Mouse (Mus musculus): ENCODE data around the gene Prr19.

GRCm38 (mm10) chr7:25277405-25277804, 23.8 kb upstream of the Prr19 start:
- TF ChIP-seq CTCF (IDR thresholded peaks at IDR 0.05; ENCODE audit: borderline replicate concordance, control insufficient read depth, extremely low read depth, insufficient read depth, low read length, poor library complexity) = no peak
- TF ChIP-seq POLR2A (IDR thresholded peaks at IDR 0.05; ENCODE audit: control insufficient read depth, extremely low read depth, insufficient read depth, low read length, poor library complexity) = no peak
